Mouse (Mus musculus): Measurements from ENCODE around the gene Setd1b. TPM values are rescaled to one million over a fixed set of nuclear protein-coding genes. Genes with fewer than 3 reads are reported as not detected.
A peak's percentile ranks its signal among the peaks of the same experiment; 100 is the strongest.

Setd1b gene
- total RNA-seq, 2 experiments from 2014 or later = 7.7 to 13.0 TPM

- intact Hi-C loops (cut with DNase I) = no loop called here
- no peak for DNase-seq
These were observed 16.2 kb upstream of the Setd1b start for GRCm38 (mm10) chr5:123125638-123126406.

- intact Hi-C loops (cut with DNase I) = no loop called here
- no peak for DNase-seq
These were observed 15.0 kb upstream of the Setd1b start for GRCm38 (mm10) chr5:123127031-123127430.

GRCm38 (mm10) chr5:123128426-123129169 is 13.4 kb upstream of the Setd1b start:
- no peak for DNase-seq
- intact Hi-C loops (cut with DNase I) = no loop called here

GRCm38 (mm10) chr5:123129170-123129757 is 12.7 kb upstream of the Setd1b start:
- DNase-seq = no peak
- intact Hi-C loops (cut with DNase I) = no loop called here

GRCm38 (mm10) chr5:123130030-123130813 is 11.8 kb upstream of the Setd1b start:
- DNase-seq = no peak
- intact Hi-C loops (cut with DNase I) = loop anchor here (5.0 kb wide), 2 partner anchors 42 to 63 kb away; partner anchors contain the start of gene Tmem120b

- DNase-seq = no peak
These were observed 11.2 kb upstream of the Setd1b start for GRCm38 (mm10) chr5:123130814-123131148.

GRCm38 (mm10) chr5:123132308-123133071 is 9.5 kb upstream of the Setd1b start, which contains the start of gene Rhof:
Gene Rhof, minus strand, starts transcription at chr5:123132692.
- intact Hi-C loops (cut with DNase I) = loop anchor here (2.0 to 5.0 kb wide), 4 partner anchors 16 to 65 kb away; partner anchors contain the start of gene Tmem120b
- peak; percentile 77 to 80 for DNase-seq

More at GRCm38 (mm10) chr5:123130814-123131148, 11.2 kb upstream of the Setd1b start:
- intact Hi-C loops (cut with DNase I) = loop anchor here (5.0 kb wide), 2 partner anchors 42 to 63 kb away; partner anchors contain the start of gene Tmem120b

- intact Hi-C loops (cut with DNase I) = loop anchor here (2.0 to 5.0 kb wide), 4 partner anchors 16 to 66 kb away; partner anchors contain the start of gene Tmem120b
These were observed 8.8 kb upstream of the Setd1b start for GRCm38 (mm10) chr5:123133083-123133783.

GRCm38 (mm10) chr5:123133784-123134143 is 8.2 kb upstream of the Setd1b start:
- no peak for DNase-seq
- intact Hi-C loops (cut with DNase I) = loop anchor here (2.0 to 5.0 kb wide), 4 partner anchors 15 to 66 kb away; partner anchors contain the start of gene Tmem120b

More at GRCm38 (mm10) chr5:123133083-123133783, 8.8 kb upstream of the Setd1b start:
- peak; percentile 86 to 90 for DNase-seq

- DNase-seq = peak; percentile 63 to 75
- intact Hi-C loops (cut with DNase I) = loop anchor here (5.0 kb wide), 2 partner anchors 38 to 67 kb away; partner anchors contain the start of gene Tmem120b
These were observed 7.7 kb upstream of the Setd1b start for GRCm38 (mm10) chr5:123134186-123134874.

GRCm38 (mm10) chr5:123134875-123135382 is 7.1 kb upstream of the Setd1b start:
- intact Hi-C loops (cut with DNase I) = loop anchor here (5.0 kb wide), 3 partner anchors 37 to 118 kb away; partner anchors contain the start of genes Orai1 and Tmem120b

GRCm38 (mm10) chr5:123135471-123136360 is 6.3 kb upstream of the Setd1b start:
- intact Hi-C loops (cut with DNase I) = loop anchor here (5.0 kb wide), 1 partner anchor 118 kb away; the partner anchor contains the start of gene Orai1
- DNase-seq = peak; percentile 90 to 92

More at GRCm38 (mm10) chr5:123134875-123135382, 7.1 kb upstream of the Setd1b start:
- DNase-seq = no peak

- peak; percentile 88 to 89 for DNase-seq
- intact Hi-C loops (cut with DNase I) = loop anchor here (5.0 kb wide), 1 partner anchor 119 kb away; the partner anchor contains the start of gene Orai1
These were observed 5.5 kb upstream of the Setd1b start for GRCm38 (mm10) chr5:123136361-123137043.

- DNase-seq = peak; percentile 88 to 89
- intact Hi-C loops (cut with DNase I) = loop anchor here (5.0 kb wide), 1 partner anchor 120 kb away; the partner anchor contains the start of gene Orai1
These were observed 4.7 kb upstream of the Setd1b start for GRCm38 (mm10) chr5:123137044-123137909.

- intact Hi-C loops (cut with DNase I) = loop anchor here (5.0 kb wide), 1 partner anchor 121 kb away; the partner anchor contains the start of gene Orai1
- no peak for DNase-seq
These were observed 4.1 kb upstream of the Setd1b start for GRCm38 (mm10) chr5:123137910-123138229.

All from gastrocnemius, postnatal 36 days (tissue).